Mouse (Mus musculus) hindbrain, embryonic 14.5 days (tissue): ENCODE data around the gene Ttc17. TPM values are rescaled to one million over a fixed set of nuclear protein-coding genes. Genes with fewer than 3 reads are reported as not detected.

Source experiments
- microRNA counts: library from miRNA; unstranded; fragments of <30 nt; microRNA quantifications from one replicate; lab custom pipeline; 2016
- microRNA-seq: library from miRNA; unstranded; fragments of <30 nt; microRNA quantifications from one replicate; pipeline ENCODE4, GENCODE M21; 2016
- polyA plus RNA-seq: library from polyadenylated mRNA; unstranded; fragments of >200 nt; fragmentation: Nextera tagmentation; extraction: Ambion mirVana; gene quantifications from 2 replicates; pipeline ENCODE4 v1.2.1, GENCODE M21; 2014

Ttc17 gene
- polyA plus RNA-seq, 1 experiment from 2014 or later = 25.1 TPM

MicroRNA genes within 50 kb of the gene (microRNA counts, 519-probe panel; counts per million panel counts)
- not detected for microRNA mmu-miR-670 (lab: Ali Mortazavi, UCI)

Small RNAs within 50 kb of the gene (microRNA-seq; reads per million reads assigned to microRNA genes)
- gene Mir670 = 70.4 reads per million, percentile 48 among the genes with 10 or more reads in this experiment

Other genes starting within 250 kb of the Ttc17 start
- gene Hsd17b12, start 248.7 kb downstream of the Ttc17 start, polyA plus RNA-seq = 136 and 146 TPM in 2 replicates
- 118 and 129 TPM in 2 replicates for gene Api5, start 31.4 kb upstream of the Ttc17 start, polyA plus RNA-seq